Comparison of ENCODE assay signal across 22 mouse cellular contexts in genomic region chr6:145904616-145905015, GRCm38 (mm10). TPM values are rescaled to one million over a fixed set of nuclear protein-coding genes. Genes with fewer than 3 reads are reported as not detected.
"Had no signal": no experiment of that assay in that cellular context is flagged by ENCODE, and none has a peak within 500 bp of the region (broad histone marks: within the 10 kb centered on the region; RNA-seq: fewer than 3 reads in every experiment).

No protein-coding gene starts in this region.

- H3K9ac ChIP-seq: embryonic facial prominence, embryonic 12.5 days; embryonic facial prominence, embryonic 13.5 days; embryonic facial prominence, embryonic 15.5 days; forebrain, embryonic 12.5 days; forebrain, embryonic 13.5 days; forebrain, embryonic 15.5 days; forebrain, postnatal 0 days had no signal

- H3K27me3 ChIP-seq: embryonic facial prominence, embryonic 12.5 days; embryonic facial prominence, embryonic 13.5 days; embryonic facial prominence, embryonic 15.5 days; forebrain, embryonic 12.5 days; forebrain, embryonic 13.5 days; forebrain, embryonic 15.5 days had no signal

- H3K27ac ChIP-seq: embryonic facial prominence, embryonic 10.5 days; embryonic facial prominence, embryonic 12.5 days; embryonic facial prominence, embryonic 13.5 days; embryonic facial prominence, embryonic 15.5 days; forebrain, embryonic 10.5 days; forebrain, embryonic 12.5 days; forebrain, embryonic 13.5 days; forebrain, embryonic 15.5 days; gastrocnemius, adult 2 months; heart, adult 2 months had no signal

- DNase-seq: cerebellum, postnatal 36 days; embryo, embryonic 11 days; forebrain, postnatal 0 days; gastrocnemius, adult 2 months; gastrocnemius, postnatal 10 days; gastrocnemius, postnatal 14 days; gastrocnemius, postnatal 25 days; gastrocnemius, postnatal 36 days; heart, adult 18-20 months; heart, adult 2 months had no signal

- H3K36me3 ChIP-seq: embryonic facial prominence, embryonic 10.5 days; embryonic facial prominence, embryonic 12.5 days; embryonic facial prominence, embryonic 13.5 days; embryonic facial prominence, embryonic 15.5 days; forebrain, embryonic 10.5 days; forebrain, embryonic 12.5 days; forebrain, embryonic 15.5 days had no signal

- ATAC-seq: forebrain, embryonic 13.5 days; forebrain, embryonic 15.5 days; forebrain, embryonic 16.5 days; forebrain, postnatal 0 days had no signal

- H3K4me3 ChIP-seq: embryonic facial prominence, embryonic 10.5 days; embryonic facial prominence, embryonic 12.5 days; embryonic facial prominence, embryonic 13.5 days; embryonic facial prominence, embryonic 15.5 days; erythroblast, embryonic 14.5 days; forebrain, embryonic 10.5 days; forebrain, embryonic 12.5 days; forebrain, embryonic 13.5 days; forebrain, embryonic 15.5 days; gastrocnemius, adult 2 months; heart, adult 2 months had no signal

- H3K4me1 ChIP-seq: embryonic facial prominence, embryonic 12.5 days; embryonic facial prominence, embryonic 13.5 days; embryonic facial prominence, embryonic 15.5 days; forebrain, embryonic 10.5 days; forebrain, embryonic 12.5 days; forebrain, embryonic 13.5 days; forebrain, embryonic 15.5 days had no signal

- H3K9me3 ChIP-seq: embryonic facial prominence, embryonic 10.5 days; embryonic facial prominence, embryonic 12.5 days; embryonic facial prominence, embryonic 13.5 days; embryonic facial prominence, embryonic 15.5 days; forebrain, embryonic 10.5 days; forebrain, embryonic 12.5 days; forebrain, embryonic 13.5 days; forebrain, embryonic 15.5 days had no signal

- H3K4me2 ChIP-seq: embryonic facial prominence, embryonic 12.5 days; embryonic facial prominence, embryonic 13.5 days; embryonic facial prominence, embryonic 15.5 days; forebrain, embryonic 12.5 days; forebrain, embryonic 13.5 days; forebrain, embryonic 15.5 days had no signal

RNA-seq across cellular contexts. Expression of gene Sspn, which starts 26.8 kb away (rescaled TPM):
- total RNA-seq: common myeloid progenitor, adult 5-6 weeks; granulocyte monocyte progenitor cell, adult 5-6 weeks had no signal
- polyA plus RNA-seq: erythroblast, embryonic 14.5 days had no signal

RNA-seq across cellular contexts. Expression of gene Bhlhe41, which starts 39.3 kb away (rescaled TPM):
- total RNA-seq: granulocyte monocyte progenitor cell, adult 5-6 weeks had no signal
